Mouse (Mus musculus): ENCODE results near the gene Spata25. TPM values are rescaled to one million over a fixed set of nuclear protein-coding genes. Genes with fewer than 3 reads are reported as not detected.
"Not testable (repeated sequence)": the region's sequence is repeated elsewhere in the genome, so short reads cannot be mapped to it uniquely, and the experiment has no call there.

Gene Spata25
- not detected in 2 replicates for total RNA-seq (2015; ENCODE audit: low replicate concordance)
- not detected in 2 replicates for total RNA-seq (2017; ENCODE audit: low replicate concordance)

GRCm38 (mm10) chr2:164828437-164828836, at the start of gene Spata25:
TSS of gene Spata25 (minus strand) at chr2:164828537.
- no peak for ATAC-seq (replicated peaks; ENCODE audit: low FRiP score, poor library complexity, severe bottlenecking)

DNA sequence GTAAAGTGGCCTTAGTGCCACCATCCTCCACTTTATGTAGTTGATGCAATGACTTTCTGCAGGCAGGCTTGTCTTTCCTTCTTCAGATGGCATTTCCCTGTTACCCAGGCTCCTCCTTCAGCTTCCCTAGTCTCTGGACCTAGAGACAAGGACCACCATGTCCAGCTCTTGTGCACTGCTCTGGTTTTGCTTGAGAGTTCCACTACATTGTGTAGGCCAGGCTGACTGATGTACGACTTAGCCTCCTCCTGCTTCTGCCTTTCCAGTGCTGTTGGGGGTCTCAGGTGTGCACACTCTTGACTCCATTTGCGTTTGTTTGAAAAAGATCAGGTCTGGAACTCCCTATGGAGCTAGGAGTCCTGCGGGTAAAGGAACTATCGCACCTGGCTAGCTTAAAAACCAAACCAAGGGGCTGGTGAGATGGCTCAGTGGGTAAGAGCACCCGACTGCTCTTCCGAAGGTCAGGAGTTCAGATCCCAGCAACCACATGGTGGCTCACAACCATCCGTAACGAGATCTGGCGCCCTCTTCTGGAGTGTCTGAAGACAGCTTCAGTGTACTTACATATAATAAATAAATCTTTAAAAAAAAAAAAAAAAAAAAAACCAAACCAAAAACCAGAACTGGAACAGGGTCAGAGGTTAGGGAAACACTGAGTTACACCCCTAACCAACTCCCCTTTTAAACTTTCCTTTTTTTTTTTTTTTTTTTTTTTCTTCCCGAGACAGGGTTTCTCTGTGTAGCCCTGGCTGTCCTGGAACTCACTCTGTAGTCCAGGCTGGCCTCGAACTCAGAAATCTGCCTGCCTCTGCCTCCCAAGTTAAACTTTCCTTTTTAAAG, 49.3 kb upstream of the Spata25 start:
- not testable (repeated sequence) for ATAC-seq (replicated peaks; ENCODE audit: low FRiP score, poor library complexity, severe bottlenecking)

DNA sequence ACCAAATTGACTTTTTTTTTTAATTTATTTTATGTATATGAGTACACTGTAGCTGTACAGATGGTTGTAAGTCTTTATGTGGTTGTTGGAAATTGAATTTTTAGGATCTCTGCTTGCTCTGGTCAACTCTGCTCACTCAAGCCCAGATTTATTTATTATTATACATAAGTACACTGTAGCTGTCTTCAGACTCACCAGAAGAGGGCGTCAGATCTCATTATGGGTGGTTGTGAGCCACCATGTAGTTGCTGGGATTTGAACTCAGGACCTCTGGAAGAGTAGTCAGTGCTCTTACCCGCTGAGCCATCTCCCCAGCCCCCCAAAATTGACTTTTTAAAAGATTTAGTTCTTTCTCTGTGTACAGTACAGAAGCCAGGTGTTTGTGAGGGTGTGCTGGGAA, 47.3 kb upstream of the Spata25 start:
- ATAC-seq (replicated peaks; ENCODE audit: low FRiP score, poor library complexity, severe bottlenecking), result not testable (repeated sequence)

DNA sequence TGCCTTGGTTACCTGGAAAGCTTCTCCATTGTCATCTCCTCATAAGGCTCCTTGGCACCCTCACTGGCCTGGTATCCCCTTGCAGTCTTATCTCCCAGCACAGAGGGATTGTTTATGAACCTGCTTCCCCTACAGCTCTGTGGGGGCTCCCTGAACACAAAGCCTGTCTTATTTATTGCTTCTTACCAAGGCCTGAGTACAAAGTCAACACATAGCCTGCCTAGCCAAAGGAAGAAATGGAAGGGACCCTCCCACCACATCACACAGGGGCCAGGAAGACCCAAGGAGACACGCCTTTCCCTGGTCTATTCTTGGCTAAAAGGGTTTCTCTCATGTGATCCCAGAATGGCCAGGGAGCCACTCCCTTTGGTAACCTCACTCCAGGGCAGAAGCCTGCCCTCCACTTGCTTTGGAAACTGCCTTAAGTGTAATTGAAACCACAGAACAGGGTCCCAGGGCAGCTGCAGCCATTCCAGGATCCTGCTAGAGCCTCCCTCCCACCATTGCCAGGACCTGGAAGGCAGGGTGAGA, 46.0 kb upstream of the Spata25 start:
- ATAC-seq (replicated peaks; ENCODE audit: low FRiP score, poor library complexity, severe bottlenecking), result no peak

GRCm38 (mm10) chr2:164873621-164874020, 45.3 kb upstream of the Spata25 start:
- no peak for ATAC-seq (replicated peaks; ENCODE audit: low FRiP score, poor library complexity, severe bottlenecking)

GRCm38 (mm10) chr2:164871602-164872303, 43.4 kb upstream of the Spata25 start:
- ATAC-seq (replicated peaks; ENCODE audit: low FRiP score, poor library complexity, severe bottlenecking), result no peak

- no peak for ATAC-seq (replicated peaks; ENCODE audit: low FRiP score, poor library complexity, severe bottlenecking)
Measured at GRCm38 (mm10) chr2:164868491-164868890, 40.2 kb upstream of the Spata25 start.

DNA sequence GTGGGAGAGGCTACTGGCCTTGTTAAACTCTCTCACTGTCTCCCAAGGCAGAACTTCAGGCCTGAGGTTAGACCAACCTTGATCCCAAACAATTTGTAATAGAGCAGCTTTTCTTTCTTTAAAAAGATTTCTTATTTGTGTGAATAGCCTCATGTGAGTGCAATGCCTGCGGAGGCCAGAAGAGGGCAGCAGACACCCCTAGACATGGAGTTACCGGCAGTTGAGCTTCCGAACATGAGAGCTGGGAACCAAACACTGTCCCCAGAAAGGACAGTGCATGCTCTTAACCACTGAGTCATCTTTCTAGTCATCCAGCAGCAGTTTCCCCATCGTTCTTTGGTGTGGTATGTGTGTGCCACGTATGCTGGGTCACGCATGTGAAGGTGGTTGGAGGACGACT, 39.2 kb upstream of the Spata25 start:
- ATAC-seq (replicated peaks; ENCODE audit: low FRiP score, poor library complexity, severe bottlenecking), result peak; percentile 69

DNA sequence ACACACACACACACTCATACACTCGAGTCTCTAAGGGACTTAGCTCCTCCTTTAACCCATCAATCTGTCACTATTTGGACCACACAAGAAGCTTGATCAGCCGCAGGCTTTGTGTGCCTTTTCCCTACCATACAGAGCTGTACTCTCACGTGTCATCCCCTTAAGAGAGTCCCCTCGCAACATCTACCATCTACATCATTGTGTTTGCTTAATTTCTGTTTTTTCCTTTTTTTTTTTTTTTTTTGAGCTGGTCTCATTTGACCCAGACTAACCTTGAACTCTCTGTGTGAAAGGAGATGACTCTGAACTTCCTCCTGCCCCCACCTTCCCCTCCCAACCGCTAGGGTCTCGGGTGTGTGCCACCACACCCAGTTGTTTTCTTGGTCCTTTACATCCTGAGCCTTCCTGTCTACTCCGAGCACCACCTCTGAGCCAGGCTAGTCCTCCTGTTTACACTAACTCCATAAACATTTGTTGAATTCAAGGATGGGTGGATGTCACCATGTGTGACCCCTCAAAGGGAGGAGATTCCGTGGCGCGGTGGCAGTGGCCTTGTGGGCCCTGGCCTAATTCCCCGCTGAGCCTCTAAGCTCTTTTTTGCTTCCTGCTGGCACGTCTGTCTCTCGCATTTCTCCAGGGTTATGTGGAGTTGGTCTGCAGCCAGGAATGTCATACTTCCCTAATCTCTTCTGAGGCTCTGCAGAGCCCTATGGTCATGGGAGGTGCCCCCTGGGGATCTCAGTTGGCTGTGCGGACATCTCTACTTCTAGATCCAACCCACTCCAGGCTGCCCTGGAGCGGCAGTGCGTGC, 38.6 kb upstream of the Spata25 start:
- ATAC-seq (replicated peaks; ENCODE audit: low FRiP score, poor library complexity, severe bottlenecking), result 0 out of 2 replicates have a peak, but pooled peaks have one; percentile 8

GRCm38 (mm10) chr2:164864593-164864992, 36.3 kb upstream of the Spata25 start:
- no peak for ATAC-seq (replicated peaks; ENCODE audit: low FRiP score, poor library complexity, severe bottlenecking)

- not testable (repeated sequence) for ATAC-seq (replicated peaks; ENCODE audit: low FRiP score, poor library complexity, severe bottlenecking)
Measured at GRCm38 (mm10) chr2:164863411-164863810, 35.1 kb upstream of the Spata25 start.

DNA sequence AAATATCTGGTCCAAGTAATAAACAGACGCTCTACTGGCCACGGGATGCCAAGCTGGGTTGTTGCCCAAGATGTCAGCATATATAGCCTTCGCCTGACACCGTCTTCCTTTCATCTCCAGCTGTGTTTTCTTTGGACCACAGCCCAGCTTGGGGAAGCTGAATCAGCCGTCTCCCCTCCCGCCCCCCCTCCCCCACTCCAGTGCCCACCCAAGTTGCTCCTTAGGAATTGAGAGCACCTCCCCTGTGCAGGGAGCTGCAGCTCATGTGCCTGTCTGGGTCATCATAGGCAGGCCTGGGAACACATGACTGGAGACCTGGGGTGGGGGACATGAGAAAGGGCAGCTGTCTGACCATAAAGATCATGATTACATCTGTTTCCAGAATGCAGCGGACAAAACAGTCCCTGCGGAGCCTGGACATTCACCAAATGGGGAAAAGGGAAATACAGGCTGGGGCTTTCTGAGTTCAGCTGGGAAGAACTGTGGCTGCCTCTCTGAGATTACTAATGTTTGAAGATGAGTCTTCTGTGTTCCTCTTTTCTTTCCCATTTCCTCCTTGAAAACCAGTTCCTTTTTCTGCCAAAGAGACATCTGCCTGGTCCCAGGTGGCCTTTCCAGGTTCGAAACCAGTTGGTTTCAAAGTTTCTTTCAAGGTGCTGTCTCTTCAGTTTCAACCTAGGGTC, 34.0 kb upstream of the Spata25 start:
- ATAC-seq (replicated peaks; ENCODE audit: low FRiP score, poor library complexity, severe bottlenecking), result no peak

DNA sequence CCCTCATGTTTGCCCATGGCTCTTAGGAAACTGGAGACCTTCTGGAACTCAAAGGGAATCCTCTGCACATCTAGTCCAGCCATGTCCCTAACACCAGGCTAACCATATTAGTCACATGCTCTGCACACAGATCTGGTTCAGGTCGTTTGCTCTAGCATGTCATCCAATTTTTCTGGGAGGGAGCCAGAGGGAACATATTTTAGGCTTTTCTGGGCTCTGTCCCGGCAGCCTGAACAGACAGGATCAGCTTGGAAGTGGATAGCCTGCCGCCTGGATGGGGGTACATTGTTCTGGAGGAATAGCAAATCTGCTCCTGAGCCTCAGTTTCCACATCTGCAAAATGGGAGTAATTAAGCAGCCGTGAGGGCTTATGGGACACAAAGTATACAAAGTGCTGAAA, 32.8 kb upstream of the Spata25 start:
- ATAC-seq (replicated peaks; ENCODE audit: low FRiP score, poor library complexity, severe bottlenecking), result no peak

- ATAC-seq (replicated peaks; ENCODE audit: low FRiP score, poor library complexity, severe bottlenecking), result no peak
Measured at GRCm38 (mm10) chr2:164859640-164860432, 31.5 kb upstream of the Spata25 start.

GRCm38 (mm10) chr2:164859155-164859554, 30.8 kb upstream of the Spata25 start:
- ATAC-seq (replicated peaks; ENCODE audit: low FRiP score, poor library complexity, severe bottlenecking), result no peak

DNA sequence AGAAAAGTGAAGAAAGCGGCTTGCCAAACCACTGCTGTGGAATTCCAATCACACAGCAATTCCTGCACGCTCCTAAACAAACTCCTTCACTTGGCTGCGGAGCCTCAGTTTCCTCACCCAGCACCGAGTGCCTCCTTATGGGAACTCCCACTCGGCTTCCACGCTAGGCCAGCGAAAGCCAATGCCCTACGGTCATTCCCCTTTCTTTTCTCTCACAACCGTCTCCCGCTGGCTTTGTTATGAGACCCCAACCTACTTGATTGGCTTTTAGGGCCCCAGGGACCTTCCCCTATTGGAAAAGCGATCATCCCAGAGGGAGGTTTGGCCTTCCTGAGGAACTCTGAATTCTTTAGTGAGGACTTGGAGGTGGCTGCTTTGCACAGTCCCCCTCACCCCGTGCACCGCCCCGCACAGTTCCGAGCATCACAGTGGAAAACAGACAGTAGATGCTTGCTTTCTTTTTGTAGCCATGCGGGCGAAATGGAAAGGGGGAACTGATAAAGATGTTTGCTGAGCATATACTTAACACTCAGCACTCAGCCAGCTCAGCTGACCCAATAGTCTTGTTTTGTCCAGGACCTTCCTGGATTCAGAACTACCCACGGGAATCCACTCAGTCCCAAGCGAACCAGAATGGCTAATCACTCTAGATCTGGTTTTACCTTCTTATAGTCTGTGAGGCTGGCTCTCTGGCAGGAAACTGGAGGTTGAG, 29.7 kb upstream of the Spata25 start:
- no peak for ATAC-seq (replicated peaks; ENCODE audit: low FRiP score, poor library complexity, severe bottlenecking)

- no peak for ATAC-seq (replicated peaks; ENCODE audit: low FRiP score, poor library complexity, severe bottlenecking)
Measured at GRCm38 (mm10) chr2:164857101-164857821, 28.9 kb upstream of the Spata25 start, which contains the start of gene Pltp. TSS of gene Pltp (minus strand) at chr2:164857711.
